Mouse (Mus musculus) heart, adult 2 months (tissue): ENCODE data around the gene Gm38394.

Experiments used
- CTCF ChIP-seq: fragments of 200-600 bp; IDR thresholded peaks from 2 replicates; pipeline ENCODE4 v1.8.1; 2022; ENCODE audit warnings: antibody characterized with exemption, mild to moderate bottlenecking, moderate library complexity
- EP300 ChIP-seq: fragments of 200-500 bp; IDR thresholded peaks from 2 replicates; pipeline ENCODE4 v1.6.1; 2011; ENCODE audit warnings: low read depth, low read length, control low read depth; ENCODE audit not compliant: insufficient read depth
- POLR2A ChIP-seq: fragments of 200-500 bp; IDR thresholded peaks from 2 replicates; pipeline ENCODE4 v1.6.1; 2011; ENCODE audit warnings: mild to moderate bottlenecking, low read depth, low read length, control low read depth; ENCODE audit not compliant: insufficient read depth

GRCm38 (mm10) chr1:133697935-133698620 is 37.0 kb upstream of the Gm38394 start:
- TF ChIP-seq EP300 (no peak), POLR2A (no peak), CTCF (no peak)
